Mouse (Mus musculus): Measurements from ENCODE around the gene Klrg1. TPM values are rescaled to one million over a fixed set of nuclear protein-coding genes. Genes with fewer than 3 reads are reported as not detected.

The Klrg1 gene
- polyA plus RNA-seq, 1 experiment from 2014 or later = not detected

DNA sequence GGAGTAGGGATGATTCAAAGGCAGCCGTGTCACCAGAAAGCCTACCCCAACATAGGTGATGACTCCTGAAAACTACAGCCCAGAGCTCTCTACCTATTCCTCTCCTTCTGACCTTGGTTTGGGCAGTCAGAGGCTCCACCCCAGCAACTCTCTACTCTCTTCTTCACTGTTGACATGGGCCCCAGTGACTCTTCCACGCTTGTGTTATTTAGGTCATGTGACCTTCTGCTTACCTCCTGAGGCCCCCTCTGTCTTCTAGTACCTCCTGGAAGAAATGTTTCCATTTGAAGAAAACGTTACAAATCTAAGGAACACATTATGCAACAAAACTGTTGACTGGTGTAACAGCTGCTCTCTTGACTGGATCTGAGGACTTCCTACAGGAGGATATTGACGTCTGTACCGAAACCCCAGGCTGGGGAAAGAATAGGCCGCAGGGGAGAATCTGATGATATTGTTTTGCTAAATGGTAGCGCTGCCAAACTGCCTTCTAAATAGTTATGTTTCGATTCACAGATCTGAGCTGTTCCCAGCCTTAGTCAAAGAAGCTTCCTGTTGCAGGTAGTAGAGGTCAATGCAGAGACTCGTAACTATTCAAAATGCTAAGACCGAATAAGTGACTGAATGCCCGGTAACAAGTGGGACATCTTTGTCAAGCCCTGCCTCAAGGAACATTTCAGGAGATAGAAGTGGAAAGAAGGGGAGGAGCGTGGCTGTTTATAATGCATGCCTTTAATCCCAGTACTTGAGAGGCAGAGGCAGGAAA is 22.3 kb upstream of the Klrg1 start:
- no peaks in the 10 kb centered on the region for H3K9me3 ChIP-seq (ENCODE audit: control insufficient read depth, low read length)
- peaks cover 7% of the 10 kb centered on the region for H3K4me1 ChIP-seq (ENCODE audit: control insufficient read depth, insufficient read depth, low read length)
- H3K36me3 ChIP-seq (ENCODE audit: control insufficient read depth, insufficient read depth, low read length) = no peaks in the 10 kb centered on the region
- H3K4me2 ChIP-seq (replicated peaks; ENCODE audit: low read depth, low read length) = no peak overlapping the region
- ATAC-seq (ENCODE audit: low FRiP score, low TSS enrichment) = no peak
- H3K4me3 ChIP-seq (ENCODE audit: low read length) = no peak overlapping the region
- no peak overlapping the region for H3K27ac ChIP-seq (ENCODE audit: low read depth, low read length)
- H3K9ac ChIP-seq (ENCODE audit: low read depth, low read length) = no peak overlapping the region
- 86% methylated on average over 12 of the region's 12 CpGs for WGBS
- no peaks in the 10 kb centered on the region for H3K27me3 ChIP-seq (ENCODE audit: control insufficient read depth, insufficient read depth, low read length)

DNA sequence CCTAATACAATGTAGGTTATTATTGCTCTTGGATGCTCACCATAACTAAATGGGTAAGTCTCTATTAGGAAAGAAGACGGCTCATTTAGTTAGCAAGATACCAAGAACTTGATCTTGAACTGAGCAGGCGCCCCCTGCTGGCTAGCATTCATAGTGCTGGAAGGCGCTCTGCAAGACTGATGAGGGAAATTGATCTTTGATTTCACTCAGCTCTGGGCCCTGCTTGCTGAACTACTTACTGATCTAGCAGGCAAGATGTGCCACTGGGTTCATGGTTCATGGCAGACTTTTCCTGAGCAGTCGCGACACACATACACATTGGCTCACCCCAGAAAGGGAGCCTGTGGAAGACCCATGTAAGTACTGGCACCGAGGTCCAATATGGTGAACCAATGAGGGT is 21.7 kb upstream of the Klrg1 start:
- Histone ChIP-seq H3K9ac (ENCODE audit: low read depth, low read length) (no peak overlapping the region), H3K27me3 (ENCODE audit: control insufficient read depth, insufficient read depth, low read length) (no peaks in the 10 kb centered on the region), H3K27ac (ENCODE audit: low read depth, low read length) (no peak overlapping the region), H3K9me3 (ENCODE audit: control insufficient read depth, low read length) (no peaks in the 10 kb centered on the region), H3K4me3 (ENCODE audit: low read length) (no peak overlapping the region), H3K4me1 (ENCODE audit: control insufficient read depth, insufficient read depth, low read length) (peaks cover under 1% of the 10 kb centered on the region; the same call in 1 of the 2 replicates), H3K36me3 (ENCODE audit: control insufficient read depth, insufficient read depth, low read length) (no peaks in the 10 kb centered on the region), H3K4me2 (replicated peaks; ENCODE audit: low read depth, low read length) (no peak overlapping the region)
- WGBS = 33% methylated on average over 6 of the region's 6 CpGs
- ATAC-seq (ENCODE audit: low FRiP score, low TSS enrichment) = no peak

DNA sequence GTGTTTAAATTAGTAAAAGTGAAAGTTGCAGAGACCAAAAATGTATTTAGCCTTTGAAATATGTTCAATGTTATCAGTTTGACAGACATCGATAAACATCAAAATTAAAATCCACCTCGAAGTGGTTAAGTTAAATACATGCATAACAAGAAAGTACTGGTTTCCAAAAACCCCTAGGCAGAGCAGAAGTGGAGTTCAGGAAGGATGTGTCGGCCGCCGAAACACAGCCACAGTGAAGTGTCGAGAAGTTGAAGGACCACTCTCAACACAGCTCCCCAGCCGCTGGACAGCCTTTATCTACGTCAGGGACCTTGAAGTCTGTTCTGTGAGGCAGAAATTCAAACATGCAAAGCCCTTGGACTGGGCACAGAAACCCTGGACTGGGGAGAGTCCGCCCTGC is 20.8 kb upstream of the Klrg1 start:
- H3K27me3 ChIP-seq (ENCODE audit: control insufficient read depth, insufficient read depth, low read length) = no peaks in the 10 kb centered on the region
- no peak overlapping the region for H3K9ac ChIP-seq (ENCODE audit: low read depth, low read length)
- H3K36me3 ChIP-seq (ENCODE audit: control insufficient read depth, insufficient read depth, low read length) = no peaks in the 10 kb centered on the region
- 87% methylated on average over 9 of the region's 9 CpGs for WGBS
- H3K9me3 ChIP-seq (ENCODE audit: control insufficient read depth, low read length) = no peaks in the 10 kb centered on the region
- ATAC-seq (ENCODE audit: low FRiP score, low TSS enrichment) = no peak
- no peaks in the 10 kb centered on the region for H3K4me1 ChIP-seq (ENCODE audit: control insufficient read depth, insufficient read depth, low read length)
- H3K4me3 ChIP-seq (ENCODE audit: low read length) = no peak overlapping the region
- H3K27ac ChIP-seq (ENCODE audit: low read depth, low read length) = no peak overlapping the region
- no peak overlapping the region for H3K4me2 ChIP-seq (replicated peaks; ENCODE audit: low read depth, low read length)

DNA sequence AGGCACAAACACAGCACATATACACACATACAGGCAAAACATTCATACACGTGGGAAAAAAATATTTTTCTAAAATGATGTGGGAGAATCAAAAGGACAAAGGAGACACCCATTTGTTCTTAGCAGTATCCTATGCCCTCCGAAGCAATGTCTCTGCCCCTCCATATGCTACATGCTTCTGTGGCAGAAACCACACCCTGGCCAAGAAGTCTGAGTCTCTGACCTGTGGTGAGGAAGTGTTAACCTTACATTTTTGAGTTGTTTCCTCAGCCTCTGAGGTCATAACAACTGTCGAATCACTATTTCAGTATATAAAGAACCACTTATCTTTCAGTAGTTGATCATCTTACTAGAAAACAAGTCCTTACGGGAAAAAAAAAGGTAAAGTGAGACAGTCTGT is 20.0 kb upstream of the Klrg1 start:
- 79% methylated on average over 4 of the region's 4 CpGs for WGBS
- no peaks in the 10 kb centered on the region for H3K9me3 ChIP-seq (ENCODE audit: control insufficient read depth, low read length)
- no peaks in the 10 kb centered on the region for H3K27me3 ChIP-seq (ENCODE audit: control insufficient read depth, insufficient read depth, low read length)
- H3K4me3 ChIP-seq (ENCODE audit: low read length) = no peak overlapping the region
- no peak overlapping the region for H3K4me2 ChIP-seq (replicated peaks; ENCODE audit: low read depth, low read length)
- no peak overlapping the region for H3K9ac ChIP-seq (ENCODE audit: low read depth, low read length)
- H3K36me3 ChIP-seq (ENCODE audit: control insufficient read depth, insufficient read depth, low read length) = no peaks in the 10 kb centered on the region
- ATAC-seq (ENCODE audit: low FRiP score, low TSS enrichment) = no peak
- no peak overlapping the region for H3K27ac ChIP-seq (ENCODE audit: low read depth, low read length)
- no peaks in the 10 kb centered on the region for H3K4me1 ChIP-seq (ENCODE audit: control insufficient read depth, insufficient read depth, low read length)

DNA sequence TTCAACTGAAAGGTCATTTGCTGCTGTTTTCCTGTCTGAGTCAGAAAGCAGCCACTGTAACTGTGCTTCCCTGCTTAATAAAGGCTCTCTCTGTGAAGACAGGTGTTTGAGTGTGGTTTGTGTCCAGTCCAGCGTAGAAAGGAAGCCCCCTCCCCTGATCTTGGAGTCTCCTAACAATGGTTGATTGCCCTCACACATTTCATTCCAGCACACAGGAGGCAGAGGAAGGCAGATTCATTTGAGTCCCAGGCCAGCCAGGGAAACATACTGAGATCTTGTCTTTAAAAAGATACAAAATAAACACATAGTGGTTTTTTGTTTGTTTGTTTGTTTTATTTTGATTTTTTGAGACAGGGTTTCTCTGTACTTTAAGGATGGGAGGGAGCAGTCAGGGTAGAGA is 19.4 kb upstream of the Klrg1 start:
- Histone ChIP-seq H3K9ac (ENCODE audit: low read depth, low read length) (no peak overlapping the region), H3K36me3 (ENCODE audit: control insufficient read depth, insufficient read depth, low read length) (no peaks in the 10 kb centered on the region), H3K27ac (ENCODE audit: low read depth, low read length) (no peak overlapping the region), H3K9me3 (ENCODE audit: control insufficient read depth, low read length) (no peaks in the 10 kb centered on the region), H3K4me1 (ENCODE audit: control insufficient read depth, insufficient read depth, low read length) (no peaks in the 10 kb centered on the region), H3K4me3 (ENCODE audit: low read length) (no peak overlapping the region), H3K4me2 (replicated peaks; ENCODE audit: low read depth, low read length) (no peak overlapping the region), H3K27me3 (ENCODE audit: control insufficient read depth, insufficient read depth, low read length) (no peaks in the 10 kb centered on the region)
- 24% methylated on average over 1 of the region's 1 CpGs for whole genome bisulfite sequencing
- no peak for ATAC-seq (ENCODE audit: low FRiP score, low TSS enrichment)

DNA sequence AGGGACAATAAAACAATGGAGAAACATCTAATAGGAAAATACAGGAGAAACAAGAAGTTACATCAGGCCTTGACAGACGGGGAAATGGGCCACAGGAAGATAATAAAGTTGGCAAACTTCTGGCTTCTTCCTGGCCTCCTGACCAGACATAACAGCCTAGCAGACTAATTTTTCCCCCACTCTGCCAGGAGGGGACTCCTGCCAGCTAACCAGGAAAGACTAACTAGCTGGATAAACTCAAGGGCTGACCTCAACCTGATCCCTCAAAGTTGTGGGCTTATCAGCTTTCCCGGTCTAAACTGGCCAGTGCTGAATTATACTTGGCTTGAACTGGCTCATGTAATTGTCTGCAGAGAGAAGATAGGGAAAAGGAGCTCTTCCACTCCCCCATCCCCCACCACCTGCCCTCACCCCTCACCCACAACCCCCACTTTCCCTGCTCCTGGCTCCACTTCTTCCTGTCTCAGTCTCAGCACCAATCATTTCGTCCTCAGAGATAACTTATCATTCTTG is 17.0 kb upstream of the Klrg1 start:
- Histone ChIP-seq H3K27me3 (ENCODE audit: control insufficient read depth, insufficient read depth, low read length) (no peaks in the 10 kb centered on the region), H3K4me1 (ENCODE audit: control insufficient read depth, insufficient read depth, low read length) (no peaks in the 10 kb centered on the region), H3K4me2 (replicated peaks; ENCODE audit: low read depth, low read length) (no peak overlapping the region), H3K9ac (ENCODE audit: low read depth, low read length) (no peak overlapping the region), H3K27ac (ENCODE audit: low read depth, low read length) (no peak overlapping the region), H3K4me3 (ENCODE audit: low read length) (no peak overlapping the region), H3K9me3 (ENCODE audit: control insufficient read depth, low read length) (no peaks in the 10 kb centered on the region), H3K36me3 (ENCODE audit: control insufficient read depth, insufficient read depth, low read length) (no peaks in the 10 kb centered on the region)
- 62% methylated on average over 3 of the region's 3 CpGs for WGBS
- ATAC-seq (ENCODE audit: low FRiP score, low TSS enrichment) = no peak

DNA sequence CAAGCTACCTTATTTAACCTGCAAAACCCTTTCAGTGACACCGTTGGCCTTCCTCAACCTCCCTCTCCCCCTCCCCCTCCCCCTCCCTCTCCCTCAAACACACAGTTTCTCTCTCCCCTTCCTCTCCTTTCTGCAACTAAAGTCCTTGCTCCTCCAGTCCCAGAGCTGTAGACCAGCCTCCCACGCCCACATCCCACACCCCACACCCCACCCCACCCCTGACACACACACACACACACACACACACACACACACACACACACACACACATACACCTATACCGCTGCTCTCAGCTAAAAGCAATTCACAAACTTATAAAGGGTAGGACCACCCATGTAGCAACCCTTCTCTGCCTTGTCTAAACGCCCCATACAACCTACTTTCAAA is 15.5 kb upstream of the Klrg1 start:
- H3K4me2 ChIP-seq (replicated peaks; ENCODE audit: low read depth, low read length) = no peak overlapping the region
- no peaks in the 10 kb centered on the region for H3K4me1 ChIP-seq (ENCODE audit: control insufficient read depth, insufficient read depth, low read length)
- 43% methylated on average over 4 of the region's 4 CpGs for WGBS
- ATAC-seq (ENCODE audit: low FRiP score, low TSS enrichment) = peak; percentile 47
- H3K4me3 ChIP-seq (ENCODE audit: low read length) = no peak overlapping the region; the same call in 1 of the 2 replicates
- H3K27me3 ChIP-seq (ENCODE audit: control insufficient read depth, insufficient read depth, low read length) = no peaks in the 10 kb centered on the region
- H3K27ac ChIP-seq (ENCODE audit: low read depth, low read length) = no peak overlapping the region
- no peak overlapping the region for H3K9ac ChIP-seq (ENCODE audit: low read depth, low read length)
- H3K36me3 ChIP-seq (ENCODE audit: control insufficient read depth, insufficient read depth, low read length) = no peaks in the 10 kb centered on the region
- no peaks in the 10 kb centered on the region for H3K9me3 ChIP-seq (ENCODE audit: control insufficient read depth, low read length)

DNA sequence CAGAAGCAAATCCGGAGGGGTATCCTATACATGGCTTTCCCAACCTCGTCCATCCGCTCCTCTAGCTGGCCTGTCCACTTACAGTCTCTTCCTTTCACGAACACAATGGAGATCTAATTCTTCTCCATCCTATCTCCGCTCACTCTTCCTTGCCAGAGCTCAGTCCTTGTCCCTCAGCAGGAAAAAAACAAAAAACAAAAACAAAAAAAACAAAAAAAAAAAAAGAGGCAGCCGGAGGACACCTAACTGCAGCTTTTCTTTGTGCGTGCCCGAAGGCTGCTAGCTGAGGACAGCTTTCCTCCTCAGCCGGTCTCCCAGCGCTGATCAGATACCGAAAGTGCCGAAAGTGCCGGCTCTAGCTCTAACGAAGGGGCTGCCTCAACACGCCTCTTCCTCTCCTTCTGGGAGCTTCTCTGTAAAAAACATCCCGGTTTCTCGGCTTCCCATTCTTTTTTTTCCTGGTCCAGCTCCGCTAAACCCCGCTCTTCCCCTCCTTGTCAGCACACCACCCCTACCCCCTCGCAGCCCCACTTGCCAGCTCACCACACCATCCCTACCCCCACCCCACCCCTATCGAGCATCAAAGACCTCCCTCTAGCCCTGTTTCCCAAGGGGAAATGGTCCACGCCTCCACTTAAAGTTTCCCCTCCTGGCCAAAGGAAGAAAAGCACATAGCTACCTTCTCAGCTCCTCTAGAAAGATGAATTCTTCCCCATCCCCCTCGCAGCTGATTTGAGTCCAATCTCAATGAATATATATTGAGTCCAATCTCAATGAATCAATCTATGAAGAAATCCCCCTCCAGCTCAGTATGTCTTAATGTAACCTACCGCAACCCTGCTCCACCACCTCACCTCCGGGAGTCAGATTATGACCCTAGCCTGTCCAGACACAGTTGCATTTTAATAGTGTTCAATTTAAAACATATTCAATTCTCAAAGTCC is 14.9 kb upstream of the Klrg1 start:
- Histone ChIP-seq H3K9ac (ENCODE audit: low read depth, low read length) (peak overlapping the region; percentile 59), H3K27ac (ENCODE audit: low read depth, low read length) (peak overlapping the region; percentile 65), H3K4me1 (ENCODE audit: control insufficient read depth, insufficient read depth, low read length) (no peaks in the 10 kb centered on the region), H3K9me3 (ENCODE audit: control insufficient read depth, low read length) (no peaks in the 10 kb centered on the region), H3K36me3 (ENCODE audit: control insufficient read depth, insufficient read depth, low read length) (no peaks in the 10 kb centered on the region), H3K4me3 (ENCODE audit: low read length) (peak overlapping the region; percentile 49), H3K4me2 (replicated peaks; ENCODE audit: low read depth, low read length) (peak overlapping the region; percentile 57), H3K27me3 (ENCODE audit: control insufficient read depth, insufficient read depth, low read length) (no peaks in the 10 kb centered on the region)
- ATAC-seq (ENCODE audit: low FRiP score, low TSS enrichment) = peak; percentile 85
- WGBS = 4% methylated on average over 25 of the region's 25 CpGs

DNA sequence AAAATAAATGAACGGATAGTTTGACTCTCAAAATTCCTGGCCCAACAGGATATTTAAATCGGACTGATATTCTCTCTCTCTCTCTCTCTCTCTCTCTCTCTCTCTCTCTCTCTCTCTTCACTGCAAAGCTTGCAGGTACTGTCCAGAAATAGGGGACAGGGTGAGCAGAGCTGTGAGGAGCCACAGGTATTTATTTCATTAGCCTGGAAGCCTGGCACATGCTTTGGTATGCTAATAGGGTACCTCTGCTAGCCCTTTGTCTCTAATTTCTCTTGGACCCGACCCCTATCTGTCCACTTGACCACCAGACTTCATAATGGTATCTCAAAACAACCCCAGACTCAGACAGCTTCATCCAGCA is 14.2 kb upstream of the Klrg1 start:
- Histone ChIP-seq H3K4me1 (ENCODE audit: control insufficient read depth, insufficient read depth, low read length) (no peaks in the 10 kb centered on the region), H3K4me2 (replicated peaks; ENCODE audit: low read depth, low read length) (peak overlapping the region; percentile 57), H3K9ac (ENCODE audit: low read depth, low read length) (peak overlapping the region; percentile 59), H3K9me3 (ENCODE audit: control insufficient read depth, low read length) (no peaks in the 10 kb centered on the region), H3K36me3 (ENCODE audit: control insufficient read depth, insufficient read depth, low read length) (no peaks in the 10 kb centered on the region), H3K4me3 (ENCODE audit: low read length) (peak overlapping the region; percentile 49), H3K27me3 (ENCODE audit: control insufficient read depth, insufficient read depth, low read length) (no peaks in the 10 kb centered on the region), H3K27ac (ENCODE audit: low read depth, low read length) (no peak overlapping the region)
- 30% methylated on average over 3 of the region's 3 CpGs for WGBS
- ATAC-seq (ENCODE audit: low FRiP score, low TSS enrichment) = no peak

Measured in kidney, embryonic 14.5 days (tissue).